Mouse (Mus musculus): ENCODE results near the gene Gfra1.

- TF ChIP-seq EP300 (IDR thresholded peaks at IDR 0.05; ENCODE audit: low read length) (no peak), KAT2A (IDR thresholded peaks at IDR 0.05; ENCODE audit: insufficient replicate concordance, low read length) (no peak), ZC3H11A (IDR thresholded peaks at IDR 0.05; ENCODE audit: low read depth, low read length) (no peak), MAFK (IDR thresholded peaks at IDR 0.05; ENCODE audit: insufficient replicate concordance, low read length) (no peak)
Measured at GRCm38 (mm10) chr19:58315681-58316080, 140.0 kb downstream of the Gfra1 start.
